Mouse (Mus musculus) liver, embryonic 16.5 days (tissue): ENCODE results near the gene Gm20605. TPM values are rescaled to one million over a fixed set of nuclear protein-coding genes. Genes with fewer than 3 reads are reported as not detected.
A peak's percentile ranks its signal among the peaks of the same experiment; 100 is the strongest.

Experiments
- ATAC-seq: fragments of 200-750 bp; cut with Nextera tagmentation; 2 replicates; pipeline ENCODE4 v1.8.0; 2017; ENCODE audit warnings: low read depth, mild to moderate bottlenecking, moderate number of reproducible peaks, moderate library complexity
- H3K27ac ChIP-seq: fragments of 300-500 bp; sonication (generic); 2 replicates; pipeline ENCODE4 v1.5.1; 2014; ENCODE audit warnings: mild to moderate bottlenecking, low read length
- H3K27me3 ChIP-seq: fragments of 300-500 bp; sonication (generic); 2 replicates; pipeline ENCODE4 v1.6.1; 2014; ENCODE audit warnings: low read depth, low read length, mixed read lengths; ENCODE audit not compliant: control insufficient read depth, insufficient read depth
- H3K36me3 ChIP-seq: fragments of 300-500 bp; sonication (generic); 2 replicates; pipeline ENCODE4 v1.6.1; 2014; ENCODE audit warnings: mild to moderate bottlenecking; ENCODE audit not compliant: control insufficient read depth, insufficient read depth
- H3K4me1 ChIP-seq: fragments of 300-500 bp; sonication (generic); 2 replicates; pipeline ENCODE4 v1.6.1; 2014; ENCODE audit warnings: low read depth, low read length, mixed read lengths; ENCODE audit not compliant: control insufficient read depth
- H3K4me2 ChIP-seq: fragments of 300-500 bp; sonication (generic); 2 replicates; pipeline ENCODE4 v1.6.1; 2014; ENCODE audit warnings: low read depth, low read length, mixed read lengths
- H3K4me3 ChIP-seq: fragments of 300-500 bp; sonication (generic); 2 replicates; pipeline ENCODE4 v1.5.1; 2014; ENCODE audit warnings: low read depth, mild to moderate bottlenecking, low read length
- H3K9ac ChIP-seq: fragments of 300-500 bp; sonication (generic); 2 replicates; pipeline ENCODE4 v1.6.1; 2014; ENCODE audit warnings: low read depth, low read length
- H3K9me3 ChIP-seq: fragments of 300-500 bp; sonication (generic); replicated peaks from 2 replicates; pipeline ENCODE4 v1.6.1; 2016; ENCODE audit warnings: low read length; ENCODE audit not compliant: control insufficient read depth
- WGBS: fragments of 180-500 bp; shearing (Covaris S2); extraction: QIAGEN DNeasy Blood & Tissue Kit; methylation state at CpG from one replicate; pipeline ENCODE4 v1.1.7; 2014; ENCODE audit not compliant: insufficient replicate concordance; 5-methylcytosine and 5-hydroxymethylcytosine counted together
- polyA plus RNA-seq: library from polyadenylated mRNA; unstranded; fragments of >200 nt; fragmentation: Nextera tagmentation; extraction: Ambion mirVana; gene quantifications from 2 replicates; pipeline ENCODE4 v1.2.1, GENCODE M21; 2015

Gene Gm20605
- polyA plus RNA-seq, 1 experiment from 2014 or later: 6.1 TPM

DNA sequence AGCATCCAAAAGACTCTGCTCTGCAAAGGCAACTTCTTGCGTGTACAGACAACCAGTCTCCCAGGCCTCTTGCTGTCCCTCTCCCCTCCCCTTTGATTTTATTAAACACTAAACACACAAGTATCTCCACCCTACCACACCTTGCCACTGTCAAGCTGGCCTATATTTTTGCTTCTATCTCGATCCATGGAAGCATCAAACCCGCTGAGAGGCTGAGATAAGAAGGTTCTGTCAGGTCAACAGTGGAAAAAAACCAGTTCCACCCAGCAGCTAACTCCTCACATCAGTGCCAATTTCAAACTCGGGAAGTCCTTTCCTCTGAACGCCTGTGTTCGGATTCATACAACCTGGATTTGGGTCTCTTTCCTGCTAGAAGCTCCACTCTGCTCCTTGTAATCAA is 44.0 kb downstream of the Gm20605 start:
- peak overlapping the region; percentile 32 for H3K9ac ChIP-seq
- no peaks in the 10 kb centered on the region for H3K27me3 ChIP-seq
- peak overlapping the region; percentile 75 for H3K27ac ChIP-seq
- WGBS: 31% methylated on average over 6 of the region's 6 CpGs
- peaks cover 11% of the 10 kb centered on the region for H3K36me3 ChIP-seq
- peak; percentile 81 for ATAC-seq
- peaks cover 52% of the 10 kb centered on the region for H3K4me1 ChIP-seq
- H3K4me3 ChIP-seq: no peak overlapping the region; the same call in 1 of the 2 replicates
- H3K9me3 ChIP-seq: no peaks in the 10 kb centered on the region
- H3K4me2 ChIP-seq: peak overlapping the region; percentile 51

DNA sequence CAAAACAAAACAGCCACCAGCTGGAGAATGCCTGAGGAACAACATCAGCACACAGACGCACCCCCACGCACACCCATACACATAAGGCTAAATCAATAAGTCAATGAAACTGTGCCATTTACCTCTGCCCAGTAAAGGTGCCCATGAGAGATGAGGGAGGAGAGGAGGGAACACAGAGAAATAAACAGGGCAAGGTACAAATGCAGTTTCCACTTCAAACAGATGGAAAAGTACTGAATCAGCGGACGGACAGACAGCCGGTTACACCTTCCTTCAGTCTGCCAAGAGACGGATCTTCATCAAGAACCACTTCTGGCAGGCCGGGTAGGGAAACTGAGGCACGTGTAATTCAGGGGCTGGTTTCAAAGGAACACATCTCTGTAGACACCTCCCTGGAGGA is 45.8 kb downstream of the Gm20605 start:
- WGBS: 85% methylated on average over 8 of the region's 8 CpGs
- Histone ChIP-seq H3K9ac (no peak overlapping the region; the same call in 1 of the 2 replicates), H3K27me3 (no peaks in the 10 kb centered on the region), H3K27ac (peak overlapping the region; percentile 22; the same call in 1 of the 2 replicates), H3K36me3 (peaks cover 11% of the 10 kb centered on the region), H3K9me3 (no peaks in the 10 kb centered on the region), H3K4me3 (no peak overlapping the region), H3K4me2 (no peak overlapping the region), H3K4me1 (peaks cover 52% of the 10 kb centered on the region)
- no peak for ATAC-seq

DNA sequence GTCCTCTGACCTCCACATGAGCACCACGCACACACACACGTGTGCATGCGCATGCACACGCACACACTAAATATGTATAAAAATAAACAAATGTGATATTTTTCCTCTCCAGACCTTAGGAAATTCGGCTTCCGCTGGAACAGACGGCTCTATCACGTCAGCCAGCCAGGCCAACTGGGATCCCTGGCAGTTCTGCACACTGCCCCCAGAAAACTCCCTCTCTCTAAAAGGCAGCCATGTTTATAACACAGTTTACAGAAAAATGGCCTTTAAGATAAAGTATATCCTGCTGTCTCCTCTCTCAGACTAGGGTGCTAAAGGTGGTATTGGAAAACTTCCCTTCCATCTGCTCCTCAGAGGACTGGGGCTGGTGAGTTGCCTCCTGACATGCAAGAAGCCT is 48.9 kb downstream of the Gm20605 start:
- 94% methylated on average over 8 of the region's 8 CpGs for WGBS
- no peak overlapping the region for H3K9ac ChIP-seq
- H3K4me2 ChIP-seq: no peak overlapping the region
- no peaks in the 10 kb centered on the region for H3K27me3 ChIP-seq
- H3K4me1 ChIP-seq: peaks cover 43% of the 10 kb centered on the region
- no peak overlapping the region for H3K4me3 ChIP-seq
- peaks cover 23% of the 10 kb centered on the region for H3K36me3 ChIP-seq
- no peaks in the 10 kb centered on the region for H3K9me3 ChIP-seq
- H3K27ac ChIP-seq: no peak overlapping the region
- no peak for ATAC-seq

GRCm38 (mm10) chr5:137678736-137679135 is 49.8 kb downstream of the Gm20605 start:
- H3K27ac ChIP-seq: no peak overlapping the region
- no peaks in the 10 kb centered on the region for H3K9me3 ChIP-seq
- H3K36me3 ChIP-seq: peaks cover 23% of the 10 kb centered on the region
- no peak overlapping the region for H3K4me2 ChIP-seq
- no peak overlapping the region for H3K4me3 ChIP-seq
- no peak for ATAC-seq
- H3K27me3 ChIP-seq: no peaks in the 10 kb centered on the region
- no peak overlapping the region for H3K9ac ChIP-seq
- 83% methylated on average over 3 of the region's 3 CpGs for WGBS
- peaks cover 35% of the 10 kb centered on the region for H3K4me1 ChIP-seq

- Histone ChIP-seq H3K4me3 (no peak overlapping the region), H3K27ac (no peak overlapping the region), H3K9ac (no peak overlapping the region), H3K4me2 (no peak overlapping the region), H3K27me3 (no peaks in the 10 kb centered on the region), H3K36me3 (peaks cover 23% of the 10 kb centered on the region), H3K9me3 (no peaks in the 10 kb centered on the region), H3K4me1 (peaks cover 25% of the 10 kb centered on the region)
- no peak for ATAC-seq
- 87% methylated on average over 4 of the region's 4 CpGs for WGBS
These were observed 50.8 kb downstream of the Gm20605 start for GRCm38 (mm10) chr5:137679726-137680125.

GRCm38 (mm10) chr5:137682526-137682925 is 53.6 kb downstream of the Gm20605 start:
- no peak for ATAC-seq
- peaks cover 36% of the 10 kb centered on the region for H3K4me1 ChIP-seq
- no peak overlapping the region for H3K27ac ChIP-seq
- no peaks in the 10 kb centered on the region for H3K27me3 ChIP-seq
- peaks cover 15% of the 10 kb centered on the region for H3K36me3 ChIP-seq
- WGBS: 90% methylated on average over 6 of the region's 6 CpGs
- H3K9ac ChIP-seq: peak overlapping the region; percentile 40; the same call in 1 of the 2 replicates
- peak overlapping the region; percentile 88 for H3K4me3 ChIP-seq
- H3K9me3 ChIP-seq: no peaks in the 10 kb centered on the region
- peak overlapping the region; percentile 76 for H3K4me2 ChIP-seq

GRCm38 (mm10) chr5:137683388-137684293 is 54.7 kb downstream of the Gm20605 start:
- H3K4me1 ChIP-seq: peaks cover 41% of the 10 kb centered on the region
- no peaks in the 10 kb centered on the region for H3K9me3 ChIP-seq
- ATAC-seq: no peak
- 4% methylated on average over 28 of the region's 28 CpGs for WGBS
- peak overlapping the region; percentile 89 for H3K27ac ChIP-seq
- H3K4me3 ChIP-seq: peak overlapping the region; percentile 88
- H3K36me3 ChIP-seq: peaks cover 12% of the 10 kb centered on the region
- no peaks in the 10 kb centered on the region for H3K27me3 ChIP-seq
- peak overlapping the region; percentile 76 for H3K4me2 ChIP-seq
- H3K9ac ChIP-seq: peak overlapping the region; percentile 85

GRCm38 (mm10) chr5:137684294-137685123 is 55.5 kb downstream of the Gm20605 start, which contains the start of gene Agfg2:
Agfg2 (minus strand) TSS chr5:137684726.
- peak within 1 kb of the TSS; percentile 85 for H3K9ac ChIP-seq
- no peaks in the 10 kb centered on the region for H3K9me3 ChIP-seq
- H3K4me3 ChIP-seq: peak within 1 kb of the TSS; percentile 88
- peak; percentile 90 for ATAC-seq
- peaks cover 12% of the 10 kb centered on the region for H3K36me3 ChIP-seq
- H3K4me1 ChIP-seq: peaks cover 41% of the 10 kb centered on the region
- H3K27me3 ChIP-seq: no peaks in the 10 kb centered on the region
- WGBS: under 1% methylated on average over 60 of the region's 62 CpGs
- peak within 1 kb of the TSS; percentile 93 for H3K27ac ChIP-seq
- peak within 1 kb of the TSS; percentile 76 for H3K4me2 ChIP-seq
